Mouse (Mus musculus): ENCODE data around the gene Frzb.

The Frzb gene

DNA sequence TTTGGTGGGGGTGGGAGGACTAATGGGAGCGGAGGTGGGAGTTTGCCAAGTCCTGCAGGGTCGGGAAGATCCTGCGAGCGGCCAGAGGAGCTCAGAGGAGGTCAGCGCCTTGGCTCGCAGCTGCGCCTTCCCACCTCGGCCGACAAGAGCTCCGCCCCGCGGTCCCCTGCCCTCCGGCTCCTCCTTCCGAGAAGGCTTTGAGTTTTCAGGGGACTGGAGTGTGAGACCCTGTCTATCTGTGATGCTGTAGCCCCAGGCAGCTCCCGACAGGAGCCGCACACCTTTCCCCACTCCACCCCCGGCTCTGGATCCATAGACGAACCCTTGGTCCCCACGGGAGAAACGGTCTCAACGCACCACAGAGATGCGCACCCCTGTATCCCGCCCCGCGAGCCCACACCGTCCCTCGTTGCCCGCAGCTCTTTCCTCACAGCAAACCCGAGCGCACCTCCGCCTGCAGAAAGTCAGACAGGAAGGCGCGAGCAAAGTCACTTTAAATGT lies at the start of gene Frzb:
Frzb (minus strand) TSS at position 335 of the 501 bp plus-strand sequence.
- in situ Hi-C loops (cut with MboI, MseI) = no loop called here

GRCm38 (mm10) chr2:80495304-80495703 lies 47.9 kb upstream of the Frzb start:
- in situ Hi-C loops (cut with MboI, MseI) = loop anchor here (25.0 kb wide), 1 partner anchor 1542 kb away; no protein-coding TSS in a partner anchor

DNA sequence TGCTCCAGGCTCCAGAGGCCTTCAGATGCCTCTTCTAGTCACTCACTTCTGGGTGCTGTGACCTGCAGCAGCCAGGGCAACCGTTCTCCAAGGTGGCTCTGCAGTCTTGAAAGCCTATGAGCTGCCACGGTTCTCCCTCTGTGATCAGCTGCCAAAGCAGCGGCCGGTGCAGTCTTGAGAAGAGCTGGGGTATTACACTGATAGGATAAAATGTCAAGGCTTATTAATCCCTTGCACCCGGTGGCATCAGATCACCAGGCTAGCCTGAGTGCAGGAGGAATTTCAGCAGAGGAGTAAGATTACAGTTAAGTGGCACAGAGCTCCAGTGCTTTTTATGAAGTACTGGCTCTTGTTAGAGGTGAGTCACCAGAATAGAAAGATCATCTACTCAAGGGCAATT lies 39.4 kb upstream of the Frzb start:
- in situ Hi-C loops (cut with MboI, MseI) = loop anchor here (25.0 kb wide), 1 partner anchor 1550 kb away; no protein-coding TSS in a partner anchor

DNA sequence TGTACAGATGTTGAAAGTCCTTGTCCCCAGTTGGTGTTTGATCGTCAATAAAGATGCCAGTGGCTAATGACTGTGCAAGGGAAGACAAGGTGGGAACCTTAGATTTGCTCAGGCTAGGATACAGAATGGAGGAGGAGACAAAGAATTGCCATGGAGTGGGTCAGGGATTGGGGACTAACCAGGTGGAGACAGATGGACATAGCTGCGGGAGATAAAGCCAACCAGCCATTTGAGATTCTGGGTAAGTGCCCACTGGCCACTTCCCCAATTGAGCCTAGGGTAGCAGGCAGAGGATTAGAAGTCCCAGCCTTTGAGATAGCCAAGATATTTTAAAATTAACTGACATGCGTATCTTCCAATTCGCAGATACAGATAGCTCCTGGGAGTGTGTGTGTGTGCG lies 37.5 kb upstream of the Frzb start:
- in situ Hi-C loops (cut with MboI, MseI) = loop anchor here (25.0 kb wide), 1 partner anchor 1552 kb away; no protein-coding TSS in a partner anchor

GRCm38 (mm10) chr2:80475831-80476230 lies 28.4 kb upstream of the Frzb start:
- in situ Hi-C loops (cut with MboI, MseI) = loop anchor here (25.0 kb wide), 1 partner anchor 1561 kb away; no protein-coding TSS in a partner anchor

DNA sequence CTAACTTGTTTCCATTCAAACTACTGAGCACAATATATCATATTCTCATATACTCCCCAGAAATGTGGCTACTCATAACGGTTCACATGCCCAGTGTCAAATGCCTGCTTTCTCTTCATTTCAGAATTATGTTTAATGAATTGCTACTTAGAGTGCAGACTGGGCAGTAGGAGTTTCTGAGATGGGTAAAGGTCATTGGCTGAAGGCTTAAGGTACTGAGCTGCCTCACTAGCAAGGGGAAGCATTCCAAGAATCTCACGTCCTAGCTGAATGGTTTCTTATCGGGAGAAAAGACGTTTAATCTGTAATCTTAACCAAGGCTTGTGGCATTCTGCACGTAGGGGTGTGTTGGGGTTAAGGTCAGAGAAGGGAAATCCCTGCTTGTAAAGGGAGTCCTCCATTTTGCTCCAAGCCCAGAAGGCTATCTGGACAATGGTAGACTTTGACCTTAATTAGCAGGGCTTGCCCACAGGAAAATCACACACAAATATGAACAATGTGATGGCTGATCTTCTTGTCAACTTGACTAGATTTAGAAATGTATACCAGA lies 26.9 kb upstream of the Frzb start:
- in situ Hi-C loops (cut with MboI, MseI) = no loop called here

DNA sequence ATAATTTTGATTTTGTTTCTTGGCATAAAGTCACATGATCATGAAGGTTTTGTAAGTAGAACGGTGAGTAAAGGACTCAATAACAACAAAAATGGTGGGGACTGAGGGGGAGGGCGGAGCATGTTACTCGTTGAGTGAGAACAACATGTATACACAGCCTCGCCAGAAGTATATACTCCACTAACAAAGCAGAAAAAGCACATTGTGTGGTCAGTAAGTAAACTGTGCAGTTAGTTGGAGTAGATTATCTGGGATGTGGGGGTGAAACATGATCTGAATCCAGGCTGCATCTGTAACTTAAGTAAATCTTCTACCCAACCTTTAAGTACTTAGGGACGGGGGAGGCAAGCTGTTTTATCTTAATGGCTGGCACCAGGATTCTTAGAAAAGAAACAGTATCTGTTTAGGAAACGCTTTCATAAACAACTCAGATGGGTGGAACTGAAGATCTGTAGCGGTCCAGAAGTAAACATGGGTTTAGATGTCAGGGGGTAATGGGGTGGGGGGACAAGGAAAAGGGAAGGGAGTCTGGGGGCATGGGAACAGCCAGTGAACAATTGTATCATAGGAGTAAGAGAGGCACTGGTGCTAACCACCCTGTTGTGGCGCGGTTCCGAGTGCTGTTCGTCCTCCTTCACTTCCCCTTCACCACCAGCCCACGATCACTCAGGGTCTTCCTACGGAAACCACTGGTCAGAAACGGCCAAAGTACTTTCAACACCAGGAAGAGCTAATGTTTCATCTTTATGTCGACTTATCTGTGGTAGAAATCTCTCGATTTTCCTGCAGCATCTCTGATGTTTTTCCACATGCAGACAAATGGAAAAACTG lies 18.8 kb upstream of the Frzb start:
- in situ Hi-C loops (cut with MboI, MseI) = no loop called here

DNA sequence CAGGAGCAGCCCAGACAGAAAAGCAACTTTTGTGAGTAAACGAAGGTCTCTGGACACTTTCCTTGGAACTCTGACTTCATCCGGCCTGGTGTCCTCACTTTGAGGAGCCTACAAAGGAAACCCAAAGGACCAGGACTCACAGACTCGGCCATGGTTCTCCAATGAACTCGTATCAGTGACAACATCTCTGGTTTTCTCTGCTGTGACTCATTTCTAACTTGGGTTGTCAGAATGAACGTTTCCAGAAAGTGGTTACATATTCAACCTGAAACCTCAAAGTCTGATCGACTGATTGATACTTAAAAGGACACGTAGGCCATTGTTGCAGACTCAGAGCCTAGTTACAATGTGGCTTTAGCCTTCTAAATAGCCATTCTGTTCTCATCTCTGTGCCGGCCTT lies 14.4 kb upstream of the Frzb start:
- in situ Hi-C loops (cut with MboI, MseI) = no loop called here

GRCm38 (mm10) chr2:80448231-80448630 lies 806 bp upstream of the Frzb start:
- in situ Hi-C loops (cut with MboI, MseI) = no loop called here

- in situ Hi-C loops (cut with MboI, MseI) = no loop called here
Observed at GRCm38 (mm10) chr2:80446308-80447151, 895 bp downstream of the Frzb start.

DNA sequence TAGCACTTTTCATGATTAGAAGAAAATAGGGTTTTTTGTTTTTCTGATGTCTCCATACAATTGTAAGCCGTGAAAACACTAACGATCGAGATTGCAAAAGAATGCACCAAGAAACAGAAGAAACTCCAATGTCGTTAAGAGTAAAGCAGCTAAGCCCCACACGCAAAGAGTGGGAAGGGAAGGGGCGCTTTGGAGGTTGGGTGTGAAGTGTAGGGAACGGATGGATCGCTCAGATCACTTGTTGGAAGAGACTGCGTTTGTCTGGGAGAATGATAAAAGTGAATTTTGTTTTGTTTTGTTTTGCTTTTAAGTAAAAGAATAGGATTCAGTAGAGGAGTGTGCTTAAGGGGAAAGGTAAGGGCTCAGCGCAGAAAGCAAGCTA lies 1.5 kb downstream of the Frzb start:
- in situ Hi-C loops (cut with MboI, MseI) = no loop called here

GRCm38 (mm10) chr2:80445491-80445890 lies 1.9 kb downstream of the Frzb start:
- in situ Hi-C loops (cut with MboI, MseI) = no loop called here

DNA sequence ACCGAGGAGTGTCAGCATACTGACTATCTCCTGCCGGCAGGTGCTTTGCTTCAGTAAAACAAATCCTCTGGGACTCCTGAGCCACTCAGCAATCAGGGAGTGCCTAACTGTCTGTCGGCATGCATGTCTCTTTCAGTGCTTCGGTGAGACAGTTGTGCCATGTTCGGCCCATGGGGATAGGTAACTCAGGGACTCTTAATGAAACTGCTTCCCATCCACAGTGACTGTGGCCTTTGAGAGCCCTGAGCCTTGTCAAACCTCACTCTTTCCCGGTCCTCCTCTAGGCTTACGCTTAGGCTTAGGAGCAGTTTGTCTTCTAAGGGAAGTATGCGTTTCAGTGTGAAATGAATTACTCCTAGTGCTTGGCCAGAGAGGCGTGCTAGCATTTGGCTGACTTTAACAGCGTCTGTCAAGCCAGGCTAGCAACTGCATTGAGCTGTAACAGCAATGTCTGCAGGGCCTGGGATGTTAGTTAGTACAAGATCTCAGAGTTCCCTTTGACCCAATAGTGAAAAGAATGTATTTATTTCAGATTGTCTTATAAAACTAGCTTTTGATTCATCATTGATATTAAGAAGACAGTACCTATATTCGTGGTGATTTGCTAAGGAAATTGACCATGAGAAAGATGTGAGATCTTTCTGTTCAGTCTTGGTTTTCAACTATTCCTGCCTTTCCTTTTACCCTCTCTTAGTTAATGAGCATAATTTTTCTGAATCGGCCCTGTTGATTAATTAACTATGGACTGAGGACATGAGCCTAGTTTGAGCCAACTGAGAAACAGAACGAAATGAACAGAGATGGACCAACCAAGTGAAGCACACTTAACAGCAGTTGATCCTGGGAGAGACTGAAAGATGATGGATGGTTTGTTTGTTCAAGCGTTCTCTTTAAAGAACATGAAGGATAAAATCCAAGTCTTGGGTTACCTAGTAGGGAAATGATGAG lies 2.7 kb downstream of the Frzb start:
- in situ Hi-C loops (cut with MboI, MseI) = no loop called here

DNA sequence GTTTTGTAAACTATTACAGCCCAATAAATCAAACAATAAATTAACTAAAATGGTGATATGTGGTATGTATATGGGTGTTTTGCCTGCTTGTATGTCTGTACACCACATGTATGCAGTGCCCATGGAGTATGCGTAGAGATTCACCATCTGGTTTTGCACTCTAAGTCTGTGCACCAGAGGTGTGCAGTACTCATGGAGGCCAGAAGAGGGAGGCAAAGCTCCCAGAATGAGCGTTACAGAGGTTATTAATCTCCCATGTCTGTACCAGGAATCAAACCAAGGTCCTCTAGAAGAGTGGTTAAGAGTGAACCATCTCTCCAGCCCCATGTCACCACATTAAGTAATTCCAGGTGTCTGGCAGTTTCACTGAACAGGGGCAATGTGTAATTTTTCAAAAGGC lies 3.5 kb downstream of the Frzb start:
- in situ Hi-C loops (cut with MboI, MseI) = no loop called here

- in situ Hi-C loops (cut with MboI, MseI) = no loop called here
Observed at GRCm38 (mm10) chr2:80441386-80441785, 6.0 kb downstream of the Frzb start.

DNA sequence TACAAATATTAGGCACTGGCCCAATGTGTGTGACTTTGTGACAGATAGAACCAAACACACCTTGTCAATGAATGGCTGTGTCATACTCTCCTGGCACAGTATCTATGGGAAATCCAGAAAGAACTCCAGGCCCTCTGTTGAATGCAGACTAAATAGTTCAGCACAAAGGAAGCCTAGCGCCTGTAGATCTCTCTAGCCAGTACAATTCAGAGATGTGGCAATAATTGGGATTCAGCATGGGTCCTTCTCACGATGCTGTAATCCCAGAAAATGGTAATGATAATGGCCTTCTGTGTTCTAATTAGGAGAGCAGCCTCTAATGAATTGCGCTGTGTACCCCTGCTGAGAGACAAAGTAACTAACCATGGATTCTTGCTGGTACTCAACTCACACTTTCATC lies 8.6 kb downstream of the Frzb start:
- in situ Hi-C loops (cut with MboI, MseI) = loop anchor here (10.0 kb wide), 1 partner anchor 806 kb away; no protein-coding TSS in a partner anchor

DNA sequence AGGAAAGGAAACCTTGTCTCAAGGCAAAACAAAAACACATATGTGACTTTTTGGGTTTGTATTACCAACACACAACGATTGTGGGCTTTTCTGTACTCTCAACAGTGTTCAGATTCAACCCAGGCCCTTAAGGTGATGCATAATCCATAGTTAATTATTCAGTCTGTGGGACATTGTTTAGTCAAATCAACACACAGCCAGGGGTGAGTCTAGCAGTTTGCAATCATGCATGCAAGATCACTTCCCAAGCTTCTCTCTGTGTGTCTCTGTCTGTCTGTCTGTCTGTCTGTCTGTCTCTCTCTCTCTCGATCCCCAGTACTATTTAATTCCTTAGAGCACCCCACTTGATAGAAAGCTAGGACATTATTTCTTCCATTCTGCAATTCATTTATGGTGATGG lies 10.0 kb downstream of the Frzb start:
- in situ Hi-C loops (cut with MboI, MseI) = loop anchor here (10.0 kb wide), 1 partner anchor 807 kb away; no protein-coding TSS in a partner anchor

DNA sequence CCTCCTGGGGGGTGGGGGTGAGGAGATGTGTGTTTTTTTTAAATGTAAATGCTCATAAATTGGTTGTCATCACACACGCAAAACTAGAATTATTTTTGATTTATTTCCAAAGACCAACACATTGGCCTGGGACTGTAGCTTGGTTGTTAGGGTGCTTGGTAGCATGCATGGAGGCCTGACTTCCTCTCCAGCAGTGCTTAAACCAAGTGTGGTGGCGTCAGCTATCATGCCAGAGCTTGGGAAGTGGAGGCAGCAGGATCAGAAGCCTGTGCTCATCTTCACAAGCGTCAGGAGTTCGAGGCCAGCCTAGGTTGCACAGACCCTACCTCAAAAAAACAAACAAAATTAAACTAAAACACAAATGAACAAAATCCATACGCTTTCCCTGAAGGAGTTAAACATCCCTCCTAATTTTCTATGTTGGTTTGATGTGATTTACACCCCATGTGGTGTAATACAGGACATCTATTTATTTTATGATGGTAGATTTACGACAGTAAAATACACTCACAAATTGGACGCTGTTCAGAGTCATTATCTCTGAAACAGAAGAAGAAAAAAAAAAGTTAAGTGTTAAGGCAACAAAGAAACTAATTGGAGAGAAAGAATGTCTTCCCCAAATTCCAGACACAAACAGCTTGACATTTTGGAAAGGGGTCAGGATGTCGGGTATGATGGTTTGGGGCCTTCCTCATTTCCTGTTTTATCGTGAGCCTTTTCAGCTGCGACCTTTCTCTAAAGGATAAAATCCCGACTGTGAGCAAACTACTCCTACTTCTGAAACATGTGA lies 12.4 kb downstream of the Frzb start:
- in situ Hi-C loops (cut with MboI, MseI) = loop anchor here (10.0 kb wide), 1 partner anchor 810 kb away; no protein-coding TSS in a partner anchor

- in situ Hi-C loops (cut with MboI, MseI) = loop anchor here (10.0 kb wide), 1 partner anchor 811 kb away; no protein-coding TSS in a partner anchor
Observed at GRCm38 (mm10) chr2:80433254-80433876, 14.1 kb downstream of the Frzb start.
